Mouse (Mus musculus): ENCODE measurements around the gene Nfasc.

DNA sequence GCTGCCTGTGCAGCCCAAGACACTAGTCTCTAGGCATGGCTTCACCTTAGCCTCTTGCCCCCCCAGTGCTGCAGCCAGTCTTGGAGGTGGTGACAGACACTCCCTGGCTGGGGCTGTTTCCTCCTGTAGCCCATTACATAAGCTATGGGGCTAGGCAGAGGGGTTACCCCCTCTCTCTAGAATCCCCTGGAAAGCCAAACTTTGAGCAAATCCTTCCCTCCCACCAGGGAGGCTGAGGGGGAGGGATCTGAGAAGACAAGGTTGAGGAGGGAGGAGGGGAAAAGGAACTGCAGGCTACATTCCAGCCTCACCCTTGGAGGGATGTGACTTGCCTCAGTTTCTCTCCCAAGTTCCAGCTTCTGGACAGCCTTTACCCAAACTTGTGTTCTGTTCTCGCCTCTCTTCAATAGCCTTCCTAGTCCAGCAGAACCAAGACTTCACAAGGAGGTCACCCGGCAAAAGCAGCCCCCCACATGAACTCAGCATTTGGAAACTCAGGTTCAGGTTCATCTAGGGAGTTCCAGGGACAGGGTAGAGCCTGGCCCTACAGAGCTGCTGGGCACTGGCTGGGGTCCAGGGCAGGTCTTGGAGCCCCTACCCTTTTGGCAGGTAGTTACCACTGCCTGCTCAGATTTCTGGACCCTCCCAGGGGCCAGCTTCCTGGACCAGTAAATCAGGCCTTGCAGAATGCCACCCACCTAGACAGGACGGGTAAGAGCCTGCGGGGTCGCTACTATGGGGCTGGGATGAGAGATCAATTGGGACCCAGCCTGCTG lies 199.6 kb downstream of the Nfasc start:
- TF ChIP-seq CTCF (conservative IDR thresholded peaks at IDR 0.05; ENCODE audit: low read length) (no peak), POU5F1 (IDR thresholded peaks at IDR 0.05; ENCODE audit: borderline replicate concordance, low read length) (no peak)
